Mouse (Mus musculus): ENCODE results near the gene Tmc1. TPM values are rescaled to one million over a fixed set of nuclear protein-coding genes. Genes with fewer than 3 reads are reported as not detected.

The Tmc1 gene
- polyA plus RNA-seq, 1 experiment, result 0.05 TPM

- H3K36me3 ChIP-seq (ENCODE audit: control insufficient read depth, insufficient read depth, low read length), result no peaks in the 10 kb centered on the region
- no peak for DNase-seq
- no peak overlapping the region for H3K4me3 ChIP-seq (ENCODE audit: control insufficient read depth, insufficient read depth, low read length)
- 84% methylated on average over 9 of the region's 9 CpGs for WGBS
- H3K27me3 ChIP-seq (ENCODE audit: control insufficient read depth, insufficient read depth, low read length), result no peaks in the 10 kb centered on the region
- H3K27ac ChIP-seq (ENCODE audit: control insufficient read depth, insufficient read depth, low read length), result no peak overlapping the region
- H3K4me1 ChIP-seq (replicated peaks; ENCODE audit: control insufficient read depth, insufficient read depth, low read length), result no peaks in the 10 kb centered on the region
- no peak for TF ChIP-seq CTCF (IDR thresholded peaks at IDR 0.05; ENCODE audit: borderline replicate concordance, control insufficient read depth, extremely low read depth, insufficient read depth, low read length, poor library complexity)
- TF ChIP-seq POLR2A (IDR thresholded peaks at IDR 0.05; ENCODE audit: control insufficient read depth, extremely low read depth, insufficient read depth, low read length, poor library complexity), result no peak
Measured at GRCm38 (mm10) chr19:20836055-20836845, 117.8 kb downstream of the Tmc1 start.

- no peak for TF ChIP-seq POLR2A (IDR thresholded peaks at IDR 0.05; ENCODE audit: control insufficient read depth, extremely low read depth, insufficient read depth, low read length, poor library complexity)
- Histone ChIP-seq H3K4me1 (replicated peaks; ENCODE audit: control insufficient read depth, insufficient read depth, low read length) (no peaks in the 10 kb centered on the region), H3K27ac (ENCODE audit: control insufficient read depth, insufficient read depth, low read length) (no peak overlapping the region), H3K36me3 (ENCODE audit: control insufficient read depth, insufficient read depth, low read length) (no peaks in the 10 kb centered on the region), H3K4me3 (ENCODE audit: control insufficient read depth, insufficient read depth, low read length) (no peak overlapping the region), H3K27me3 (ENCODE audit: control insufficient read depth, insufficient read depth, low read length) (no peaks in the 10 kb centered on the region)
- no peak for DNase-seq
- 80% methylated on average over 1 of the region's 1 CpGs for WGBS
Measured at GRCm38 (mm10) chr19:20834895-20835294, 119.1 kb downstream of the Tmc1 start.

GRCm38 (mm10) chr19:20799460-20799859 lies 154.5 kb downstream of the Tmc1 start:
- TF ChIP-seq POLR2A (IDR thresholded peaks at IDR 0.05; ENCODE audit: control insufficient read depth, extremely low read depth, insufficient read depth, low read length, poor library complexity), result no peak
- TF ChIP-seq CTCF (IDR thresholded peaks at IDR 0.05; ENCODE audit: borderline replicate concordance, control insufficient read depth, extremely low read depth, insufficient read depth, low read length, poor library complexity), result no peak

GRCm38 (mm10) chr19:20797558-20798101 lies 156.4 kb downstream of the Tmc1 start:
- TF ChIP-seq POLR2A (IDR thresholded peaks at IDR 0.05; ENCODE audit: control insufficient read depth, extremely low read depth, insufficient read depth, low read length, poor library complexity), result no peak
- TF ChIP-seq CTCF (IDR thresholded peaks at IDR 0.05; ENCODE audit: borderline replicate concordance, control insufficient read depth, extremely low read depth, insufficient read depth, low read length, poor library complexity), result no peak
- H3K4me3 ChIP-seq (ENCODE audit: control insufficient read depth, insufficient read depth, low read length), result no peak overlapping the region
- H3K4me1 ChIP-seq (replicated peaks; ENCODE audit: control insufficient read depth, insufficient read depth, low read length), result no peaks in the 10 kb centered on the region
- WGBS, result 30% methylated on average over 6 of the region's 6 CpGs
- peak; percentile 4 for DNase-seq
- no peaks in the 10 kb centered on the region for H3K36me3 ChIP-seq (ENCODE audit: control insufficient read depth, insufficient read depth, low read length)
- H3K27ac ChIP-seq (ENCODE audit: control insufficient read depth, insufficient read depth, low read length), result no peak overlapping the region
- no peaks in the 10 kb centered on the region for H3K27me3 ChIP-seq (ENCODE audit: control insufficient read depth, insufficient read depth, low read length)

More at GRCm38 (mm10) chr19:20799460-20799859, 154.5 kb downstream of the Tmc1 start:
- Histone ChIP-seq H3K4me1 (replicated peaks; ENCODE audit: control insufficient read depth, insufficient read depth, low read length) (no peaks in the 10 kb centered on the region), H3K4me3 (ENCODE audit: control insufficient read depth, insufficient read depth, low read length) (no peak overlapping the region), H3K27me3 (ENCODE audit: control insufficient read depth, insufficient read depth, low read length) (no peaks in the 10 kb centered on the region), H3K27ac (ENCODE audit: control insufficient read depth, insufficient read depth, low read length) (no peak overlapping the region), H3K36me3 (ENCODE audit: control insufficient read depth, insufficient read depth, low read length) (no peaks in the 10 kb centered on the region)
- no peak for DNase-seq

GRCm38 (mm10) chr19:20796001-20796400 lies 158.0 kb downstream of the Tmc1 start:
- H3K4me1 ChIP-seq (replicated peaks; ENCODE audit: control insufficient read depth, insufficient read depth, low read length), result no peaks in the 10 kb centered on the region
- H3K27ac ChIP-seq (ENCODE audit: control insufficient read depth, insufficient read depth, low read length), result no peak overlapping the region
- 65% methylated on average over 4 of the region's 4 CpGs for WGBS
- no peak overlapping the region for H3K4me3 ChIP-seq (ENCODE audit: control insufficient read depth, insufficient read depth, low read length)
- H3K27me3 ChIP-seq (ENCODE audit: control insufficient read depth, insufficient read depth, low read length), result no peaks in the 10 kb centered on the region
- DNase-seq, result no peak
- no peak for TF ChIP-seq CTCF (IDR thresholded peaks at IDR 0.05; ENCODE audit: borderline replicate concordance, control insufficient read depth, extremely low read depth, insufficient read depth, low read length, poor library complexity)
- TF ChIP-seq POLR2A (IDR thresholded peaks at IDR 0.05; ENCODE audit: control insufficient read depth, extremely low read depth, insufficient read depth, low read length, poor library complexity), result no peak
- no peaks in the 10 kb centered on the region for H3K36me3 ChIP-seq (ENCODE audit: control insufficient read depth, insufficient read depth, low read length)

GRCm38 (mm10) chr19:20794999-20795398 lies 159.0 kb downstream of the Tmc1 start:
- DNase-seq, result no peak
- no peaks in the 10 kb centered on the region for H3K27me3 ChIP-seq (ENCODE audit: control insufficient read depth, insufficient read depth, low read length)
- no peak overlapping the region for H3K27ac ChIP-seq (ENCODE audit: control insufficient read depth, insufficient read depth, low read length)
- TF ChIP-seq POLR2A (IDR thresholded peaks at IDR 0.05; ENCODE audit: control insufficient read depth, extremely low read depth, insufficient read depth, low read length, poor library complexity) (no peak), CTCF (IDR thresholded peaks at IDR 0.05; ENCODE audit: borderline replicate concordance, control insufficient read depth, extremely low read depth, insufficient read depth, low read length, poor library complexity) (no peak)
- WGBS, result 89% methylated on average over 3 of the region's 3 CpGs
- H3K4me3 ChIP-seq (ENCODE audit: control insufficient read depth, insufficient read depth, low read length), result no peak overlapping the region
- H3K36me3 ChIP-seq (ENCODE audit: control insufficient read depth, insufficient read depth, low read length), result no peaks in the 10 kb centered on the region
- H3K4me1 ChIP-seq (replicated peaks; ENCODE audit: control insufficient read depth, insufficient read depth, low read length), result no peaks in the 10 kb centered on the region
